Mouse (Mus musculus) heart, adult 9 months (tissue): ENCODE data around the gene Enox1.
"Not testable (repeated sequence)": the region's sequence is repeated elsewhere in the genome, so short reads cannot be mapped to it uniquely, and the experiment has no call there.

Source experiments
- DNase-seq, 2 experiments: peaks; one replicate each; pipeline ENCODE4 v3.0.0; 2022; ENCODE audit warnings: low spot score in 2 of 2

Enox1 gene

GRCm38 (mm10) chr14:77511137-77511870, 354.7 kb downstream of the Enox1 start:
- no peak for DNase-seq

DNA sequence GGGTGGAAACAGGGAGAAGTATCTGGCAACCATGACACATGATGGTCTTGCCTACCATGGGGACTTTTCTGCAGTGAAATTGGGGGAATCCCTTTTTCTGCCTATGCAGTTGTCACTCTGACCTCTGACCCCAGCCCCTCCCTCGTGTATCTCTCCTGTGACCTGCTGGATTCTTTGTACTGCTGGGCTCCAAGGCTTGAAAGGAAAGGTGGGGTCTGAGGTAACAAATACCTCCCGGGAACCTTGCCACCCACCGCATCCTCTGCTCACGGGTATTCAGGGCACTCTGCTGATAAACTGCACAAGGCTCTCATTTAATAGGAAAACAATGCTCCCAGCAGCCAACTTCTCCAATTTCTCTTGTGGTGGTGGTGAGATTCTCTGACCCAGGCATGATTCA, 361.5 kb downstream of the Enox1 start:
- DNase-seq: no peak

DNA sequence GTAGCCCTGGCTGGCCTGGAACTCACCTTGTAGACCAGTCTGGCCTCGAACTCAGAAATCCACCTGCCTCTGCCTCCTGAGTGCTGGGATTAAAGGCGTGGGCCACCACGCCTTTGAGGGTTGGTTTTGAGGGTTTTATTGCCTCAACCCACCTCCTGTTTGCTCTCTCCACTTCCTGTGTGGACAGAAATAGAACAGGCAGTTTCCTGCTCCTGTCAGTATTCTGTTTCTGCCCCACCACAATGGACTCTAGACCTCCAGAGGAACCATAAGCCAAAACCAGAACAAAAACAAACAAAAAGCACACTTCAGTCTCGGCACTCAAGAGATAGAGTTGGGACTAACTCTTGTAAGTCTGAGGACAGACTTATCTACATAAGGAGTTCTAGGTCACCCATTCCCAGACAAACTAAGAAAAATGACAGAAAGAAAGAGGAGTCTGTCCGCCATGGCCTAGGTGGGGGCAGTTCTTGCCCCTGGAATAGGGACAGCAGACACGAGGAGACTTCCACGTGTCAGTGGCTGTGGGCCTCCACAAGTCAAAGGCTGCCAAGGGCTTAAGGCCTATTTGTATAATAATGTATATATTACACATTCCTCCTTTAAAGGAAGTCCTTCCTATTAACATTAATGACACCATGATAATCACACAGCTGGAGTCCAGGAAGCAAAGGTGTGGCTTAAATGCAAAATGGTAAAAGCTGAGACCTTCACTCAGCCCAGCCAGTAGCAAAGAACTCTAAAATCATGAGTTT, 362.6 kb downstream of the Enox1 start:
- DNase-seq: no peak

- DNase-seq: no peak
Observed at GRCm38 (mm10) chr14:77519701-77520100, 363.1 kb downstream of the Enox1 start.

- DNase-seq: peak; percentile 6 to 11
Observed at GRCm38 (mm10) chr14:77524303-77524702, 367.7 kb downstream of the Enox1 start.

DNA sequence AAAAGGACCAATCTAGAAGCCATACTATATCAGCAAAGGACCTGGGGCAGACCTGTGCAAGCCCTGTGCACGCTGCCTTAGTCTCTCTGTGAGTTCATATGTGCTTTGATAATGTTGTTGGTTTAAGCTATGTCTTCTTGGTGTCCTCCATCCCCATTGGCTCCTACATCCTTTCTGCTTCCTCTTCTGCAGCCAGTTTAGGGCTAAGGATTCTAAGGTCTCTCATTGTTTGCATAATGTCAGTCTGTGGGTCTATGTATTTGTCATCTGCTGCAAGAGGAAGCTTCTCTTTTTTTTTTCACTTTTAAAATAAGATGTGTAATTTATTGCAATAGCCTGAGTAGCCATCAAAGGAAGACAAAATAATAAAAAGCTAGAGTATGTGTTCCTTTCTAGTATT, 369.7 kb downstream of the Enox1 start:
- no peak for DNase-seq

DNA sequence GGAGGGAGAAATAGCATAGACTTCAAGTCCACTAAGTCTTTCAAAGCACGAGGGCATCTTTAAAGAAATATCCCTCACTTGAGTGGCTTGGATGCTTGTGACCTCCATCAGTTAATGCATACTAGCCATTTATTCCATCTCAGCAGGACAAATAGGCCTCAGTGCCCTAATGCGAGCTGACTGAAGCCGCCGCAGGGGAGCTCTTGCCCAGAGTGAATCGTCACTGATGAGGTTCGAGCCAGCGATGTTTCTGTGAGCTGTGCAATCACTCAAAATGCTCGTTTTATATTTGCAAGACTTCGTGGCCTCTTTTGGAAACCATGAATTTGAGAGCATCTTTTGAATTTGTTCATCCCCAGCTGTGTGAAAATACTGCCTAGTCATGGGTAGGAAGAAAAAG, 372.6 kb downstream of the Enox1 start:
- DNase-seq: no peak

DNA sequence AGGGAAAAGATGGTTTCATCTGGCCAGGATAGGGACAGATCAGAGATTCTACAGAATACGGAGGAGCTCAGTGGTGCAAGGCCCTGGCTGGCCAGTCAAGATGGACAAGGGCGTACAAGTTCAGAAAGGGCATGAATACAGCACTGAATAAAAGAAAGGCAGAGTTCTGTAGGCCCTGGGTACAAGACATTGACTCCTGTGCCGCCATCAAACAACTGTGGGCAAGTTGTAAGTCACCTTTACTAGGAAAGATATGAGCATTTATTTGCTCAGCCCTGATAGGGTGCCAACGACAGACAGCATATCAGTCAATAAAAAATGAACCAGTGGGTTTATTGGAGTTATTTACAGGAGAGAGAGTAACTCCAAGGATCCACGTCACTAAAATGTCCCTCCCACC, 373.1 kb downstream of the Enox1 start:
- DNase-seq: no peak

DNA sequence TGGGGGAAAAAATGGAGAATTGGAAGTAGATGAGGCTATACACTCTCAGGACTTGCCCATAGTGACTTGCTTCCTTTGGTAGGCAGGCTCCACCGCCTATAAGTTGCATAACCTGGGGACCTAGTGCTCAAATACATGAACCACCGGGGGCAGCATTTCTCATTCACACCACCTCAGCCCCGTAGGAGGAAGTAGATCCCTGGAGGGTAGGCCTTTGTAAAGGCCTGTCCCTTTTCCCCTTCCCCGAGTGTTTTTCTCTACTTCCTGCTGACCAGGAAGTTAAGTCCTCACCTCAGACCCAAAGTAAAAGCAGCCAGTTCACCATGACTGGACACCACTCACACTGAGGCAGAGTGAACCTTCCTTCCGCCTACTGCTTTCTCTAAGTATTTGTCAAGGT, 377.1 kb downstream of the Enox1 start:
- DNase-seq: no peak

DNA sequence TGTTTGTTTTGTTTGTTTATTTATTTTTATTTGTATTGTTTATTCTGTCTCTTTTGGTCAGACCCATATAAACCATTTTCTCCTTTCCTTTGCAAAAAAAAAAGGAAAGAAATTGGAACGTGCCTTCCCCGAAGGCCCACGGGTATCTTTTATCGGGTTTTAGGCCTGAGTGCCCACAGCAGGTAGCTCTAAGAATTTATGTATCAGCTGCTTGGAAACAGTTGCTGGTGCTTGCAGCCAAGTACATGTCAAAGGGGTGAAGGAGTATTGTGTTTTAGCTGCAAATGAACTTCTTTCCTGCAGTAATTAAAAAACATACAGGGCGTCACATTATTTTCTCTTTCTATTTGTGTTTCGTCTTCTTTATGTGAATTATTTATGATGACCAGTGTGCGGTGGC, 377.6 kb downstream of the Enox1 start:
- no peak for DNase-seq

GRCm38 (mm10) chr14:77536592-77536991, 380.0 kb downstream of the Enox1 start:
- DNase-seq: no peak

- not testable (repeated sequence) for DNase-seq
Observed at GRCm38 (mm10) chr14:77539563-77539962, 383.0 kb downstream of the Enox1 start.

DNA sequence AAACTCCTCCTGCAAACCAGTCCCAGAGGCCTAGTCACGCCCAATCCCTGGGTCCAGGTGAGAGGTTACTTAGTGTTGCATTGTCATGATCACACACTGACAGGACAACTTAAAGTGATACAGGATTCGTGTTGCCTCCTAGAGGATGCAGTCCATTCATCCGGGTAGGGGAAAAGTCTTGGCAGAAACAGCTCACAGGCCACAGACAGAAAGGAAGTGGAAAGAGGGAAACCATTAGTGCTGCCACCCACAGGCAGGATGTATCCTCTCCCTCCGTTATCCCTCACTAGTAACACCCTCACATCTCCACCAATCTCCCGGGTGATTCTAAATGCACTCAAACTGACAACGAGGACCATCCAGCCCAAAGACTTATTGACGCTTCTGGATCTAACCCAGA, 385.4 kb downstream of the Enox1 start:
- DNase-seq: no peak

DNA sequence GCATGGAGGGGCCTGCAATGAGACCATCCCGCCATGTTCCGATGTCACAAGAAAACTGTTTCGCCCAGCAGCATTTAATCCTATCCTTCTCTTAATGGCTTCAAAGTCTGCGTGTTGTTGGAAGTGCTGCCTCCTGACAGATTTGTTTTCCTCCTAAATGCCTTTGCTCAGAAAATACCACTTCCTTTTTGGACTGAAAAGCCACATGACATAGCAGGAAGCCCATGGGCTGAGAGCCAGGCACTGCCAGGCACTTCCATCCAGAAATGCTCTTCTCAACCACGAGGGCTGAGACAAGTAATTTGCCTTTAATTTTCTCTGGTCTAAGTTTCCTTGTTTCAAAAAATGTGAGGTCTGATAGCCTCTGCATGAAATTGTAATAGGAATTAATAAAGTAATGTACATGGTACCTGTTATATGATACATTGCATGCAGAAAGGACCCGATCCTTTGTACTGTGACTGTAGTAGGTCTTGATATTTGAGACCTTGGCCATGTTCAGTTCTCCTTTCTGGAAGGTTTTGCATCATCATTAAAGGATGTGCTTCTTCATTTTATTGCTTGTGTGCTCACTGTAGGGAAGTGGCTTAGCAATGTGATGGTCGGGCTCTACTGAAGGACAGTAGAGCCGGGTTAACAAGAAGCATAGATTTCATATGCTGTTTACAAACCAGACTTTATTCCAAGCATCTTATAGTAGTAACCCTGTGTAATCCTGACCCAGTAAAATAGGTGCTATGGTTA, 390.1 kb downstream of the Enox1 start:
- peak; percentile 4 to 19 for DNase-seq

GRCm38 (mm10) chr14:77547351-77547750, 390.8 kb downstream of the Enox1 start:
- DNase-seq: no peak

DNA sequence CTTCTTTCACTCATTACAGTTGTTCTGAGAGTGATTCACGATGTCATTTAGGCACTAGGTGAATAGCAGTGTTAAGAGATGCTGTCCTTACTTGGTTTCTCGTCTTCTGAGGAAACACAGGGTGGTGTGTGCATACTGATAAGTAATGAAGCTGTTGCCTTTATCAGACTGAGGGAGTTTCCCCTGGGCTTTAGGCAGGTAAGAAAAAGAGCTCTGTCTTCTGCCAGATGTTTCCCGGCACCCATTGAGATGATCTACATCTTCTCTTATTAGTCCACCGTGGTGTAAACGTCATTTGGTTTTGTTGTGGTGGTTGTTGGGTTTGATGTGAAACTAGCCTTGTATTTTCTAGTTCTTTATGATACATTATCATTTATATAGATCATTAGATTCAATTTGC, 392.4 kb downstream of the Enox1 start:
- no peak for DNase-seq

DNA sequence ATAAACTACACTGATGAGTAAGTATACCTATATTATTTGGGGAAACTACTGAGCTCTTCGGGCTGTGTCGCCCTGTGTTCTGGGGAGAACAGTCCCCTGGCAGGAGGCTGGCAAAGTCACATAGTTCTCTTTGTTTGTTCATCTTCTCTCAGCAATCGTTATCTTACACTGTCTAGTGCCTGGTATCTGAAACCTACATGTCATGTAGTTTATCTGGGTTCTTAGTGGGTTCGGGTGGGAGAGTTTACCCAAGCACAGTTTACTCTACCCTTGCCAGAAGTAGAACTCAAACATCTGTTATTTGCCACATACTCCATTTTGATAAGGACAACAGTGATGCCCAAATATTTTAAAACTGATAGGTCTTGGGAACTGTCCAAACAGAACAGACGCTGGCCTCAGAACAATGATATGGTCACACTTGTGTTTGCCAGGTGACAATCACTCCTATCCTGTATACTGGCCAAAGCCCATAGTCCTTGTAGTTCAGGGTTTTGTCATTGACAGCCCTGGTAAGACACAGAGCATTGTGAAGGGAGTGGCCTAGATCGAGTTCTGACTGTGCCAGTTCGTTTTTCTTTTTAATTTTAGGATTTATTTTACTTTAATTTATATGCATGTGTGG, 401.0 kb downstream of the Enox1 start:
- DNase-seq: peak; percentile 8 to 13

- no peak for DNase-seq
Observed at GRCm38 (mm10) chr14:77558910-77559309, 402.3 kb downstream of the Enox1 start.

DNA sequence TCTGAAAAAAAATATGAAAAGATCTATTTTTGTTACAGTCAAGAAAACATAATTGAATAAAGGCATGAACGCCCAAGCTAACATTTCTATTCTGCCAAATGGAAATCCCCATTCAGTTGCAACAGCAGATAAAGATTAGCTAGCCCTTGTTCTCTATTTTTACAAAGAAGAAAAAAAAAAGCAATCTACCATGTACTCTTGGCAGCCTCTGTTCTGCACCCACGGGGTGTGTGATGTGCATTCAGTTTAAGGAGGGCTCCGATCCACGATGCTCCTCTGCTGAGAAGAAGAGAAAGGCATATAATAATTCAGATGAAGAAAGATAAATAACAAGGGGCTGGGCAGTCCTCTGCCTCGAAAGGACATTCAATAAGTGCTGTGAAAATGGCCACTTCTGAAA, 403.2 kb downstream of the Enox1 start:
- DNase-seq: no peak

- DNase-seq: no peak
Observed at GRCm38 (mm10) chr14:77561808-77562583, 405.4 kb downstream of the Enox1 start.

DNA sequence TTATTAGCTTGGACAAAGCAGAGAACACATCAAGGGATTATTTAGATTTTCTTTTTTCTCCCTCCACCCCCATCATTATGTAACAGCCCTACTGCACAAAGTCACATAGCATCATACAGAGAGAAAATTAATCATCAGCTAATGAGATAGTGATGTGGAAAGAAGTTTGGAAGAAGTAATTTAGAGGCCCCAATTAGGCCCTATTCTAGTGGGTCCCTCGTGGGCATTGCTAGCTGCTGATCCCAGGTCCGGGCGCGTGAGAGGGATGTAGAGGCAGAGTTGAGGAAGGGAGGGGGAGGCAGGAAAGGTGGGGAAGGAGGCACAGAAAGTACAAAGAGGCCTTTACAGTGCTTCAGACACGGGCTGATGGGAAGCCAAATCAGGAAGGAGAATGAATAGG, 407.4 kb downstream of the Enox1 start:
- DNase-seq: no peak
